Mouse (Mus musculus) testis, adult 2 months (tissue): Measurements from ENCODE around the gene Ppp1r12a.

Source experiments
- CTCF ChIP-seq: fragments of 200-500 bp; IDR thresholded peaks from 2 replicates; pipeline ENCODE4 v1.5.1; 2012; ENCODE audit warnings: low read depth, mild to moderate bottlenecking, inconsistent platforms, low read length, moderate library complexity; ENCODE audit not compliant: control insufficient read depth, insufficient read depth, insufficient replicate concordance
- POLR2A ChIP-seq: fragments of 200-500 bp; IDR thresholded peaks from 2 replicates; pipeline ENCODE4 v1.6.1; 2012; ENCODE audit warnings: low read depth, mild to moderate bottlenecking, inconsistent platforms, low read length, moderate library complexity; ENCODE audit not compliant: control insufficient read depth

GRCm38 (mm10) chr10:108277198-108277597, 115.2 kb downstream of the Ppp1r12a start:
- TF ChIP-seq CTCF (no peak), POLR2A (no peak)
